Comparison of ENCODE assay signal across 8 mouse cellular contexts in genomic region chr5:137683388-137684293, GRCm38 (mm10). TPM values are rescaled to one million over a fixed set of nuclear protein-coding genes. Genes with fewer than 3 reads are reported as not detected.
DNase-seq lines count a peak whose midpoint lies in the region; ATAC-seq and TF ChIP-seq lines count a peak whose summit lies in the region.

No protein-coding gene starts in this region.

- H3K27ac ChIP-seq in gastrocnemius, adult 2 months, result peak overlapping the region; percentile 81
- peak overlapping the region; percentile 63 for H3K27ac ChIP-seq in macrophage

- H3K36me3 ChIP-seq in G1E (replicated peaks) (peaks cover 36% of the 10 kb centered on the region), macrophage (ENCODE audit: inconsistent target) (no peaks in the 10 kb centered on the region)

- DNase-seq in gastrocnemius, adult 2 months, result no peak
- no peak for DNase-seq in gastrocnemius, postnatal 25 days
- DNase-seq in G1E (ENCODE audit: low spot score), result peak; percentile 53
- peak; percentile 68 for DNase-seq in fat pad, adult 2 months (ENCODE audit: extremely low read depth, low read depth, low spot score)
- DNase-seq in kidney, adult 8-10 months, result peak; percentile 28 to 52
- peak; percentile 55 for DNase-seq in testis, postnatal 10 days (ENCODE audit: low spot score)
- DNase-seq in gastrocnemius, postnatal 36 days, result no peak

- H3K79me2 ChIP-seq in macrophage (ENCODE audit: inconsistent target), result peaks cover 51% of the 10 kb centered on the region

- H3K27me3 ChIP-seq in G1E (ENCODE audit: insufficient read depth, low read length), result no peaks in the 10 kb centered on the region

- TF ChIP-seq CTCF in gastrocnemius, adult 2 months (IDR thresholded peaks at IDR 0.05), result no peak
- no peak for TF ChIP-seq CTCF in G1E (IDR thresholded peaks at IDR 0.05; ENCODE audit: low read depth, low read length)

- intact Hi-C loops in gastrocnemius, adult 2 months (cut with DNase I), result no loop called here
- intact Hi-C loops in gastrocnemius, postnatal 36 days (cut with DNase I), result no loop called here

- 8% methylated on average over 28 of the region's 28 CpGs for WGBS in macrophage (ENCODE audit: missing documents)

- H3K9me3 ChIP-seq in G1E (replicated peaks), result no peaks in the 10 kb centered on the region

- peak overlapping the region; percentile 83 for H3K4me3 ChIP-seq in gastrocnemius, adult 2 months
- H3K4me3 ChIP-seq in G1E (ENCODE audit: low read depth, low read length) (peak overlapping the region; percentile 85), macrophage (ENCODE audit: inconsistent target) (peak overlapping the region; percentile 68)

- H3K4me1 ChIP-seq in G1E (ENCODE audit: insufficient read depth, low read depth, low read length), result peaks cover 63% of the 10 kb centered on the region

- no peak for ATAC-seq in G1E (ENCODE audit: extremely low read depth, insufficient number of reproducible peaks, low FRiP score, poor library complexity, severe bottlenecking)

RNA-seq across cellular contexts. Expression of gene Agfg2, which starts 0.9 kb away (rescaled TPM):
- total RNA-seq in gastrocnemius, adult 2 months (2021), result 10 to 100 TPM in 1 of 2 experiments, 1 to 10 TPM in 1; 3.3 to 10.3 TPM
- 1 to 10 TPM; 3.3 to 4.7 TPM for total RNA-seq in gastrocnemius, postnatal 25 days (2021)
- total RNA-seq in G1E (2014; fragmentation: Nextera tagmentation) (20.2 and 47.1 TPM in 2 replicates), G1E (2017) (25.0 and 26.1 TPM in 2 replicates)
- polyA plus RNA-seq in G1E (2012) (102 and 115 TPM in 2 replicates), macrophage (2018) (12.1 to 28.4 TPM (median 17.8 TPM) in 3 replicates)
- 10 to 100 TPM in 16 of 26 experiments, 1 to 10 TPM in 10; 2.1 to 36.8 (median 14.3) TPM for total RNA-seq in macrophage (2018; cell fraction: chromatin; rRNA removed)
- 10 to 100 TPM in 25 of 26 experiments, 1 to 10 TPM in 1; 10.0 to 23.1 (median 18.9) TPM for total RNA-seq in macrophage (2018; cell fraction: cytosol; rRNA removed)
- 10 to 100 TPM in 17 of 26 experiments, 1 to 10 TPM in 9; 5.9 to 45.8 (median 13.1) TPM for total RNA-seq in macrophage (2018; cell fraction: nucleus; rRNA removed)
- 1 to 10 TPM; 3.8 to 4.6 TPM for total RNA-seq in gastrocnemius, postnatal 36 days (2021)

RNA-seq across cellular contexts. Expression of gene Irs3, which starts 38.1 kb away (rescaled TPM):
- total RNA-seq in gastrocnemius, adult 2 months (2021), result under 1 TPM; 0.26 to 0.78 TPM
- 1 to 10 TPM in 1 of 2 experiments, under 1 TPM in 1; 0.36 to 1.5 TPM for total RNA-seq in gastrocnemius, postnatal 25 days (2021)
- not detected in 2 replicates for total RNA-seq in G1E (2014; fragmentation: Nextera tagmentation)
- 0.11 and 0.12 TPM in 2 replicates for total RNA-seq in G1E (2017)
- not detected in 2 replicates for polyA plus RNA-seq in G1E (2012)
- not detected for total RNA-seq in macrophage (2018; cell fraction: chromatin; rRNA removed)
- total RNA-seq in macrophage (2018; cell fraction: cytosol; rRNA removed), result under 1 TPM in 13 of 26 experiments, not detected in 13; 0.05 to 0.11 (median 0.09) TPM
- total RNA-seq in macrophage (2018; cell fraction: nucleus; rRNA removed), result under 1 TPM in 2 of 26 experiments, not detected in 24; 0.23 to 0.99 TPM
- polyA plus RNA-seq in macrophage (2018), result 0.09 TPM in 1 of 3 replicates, not detected in the others
- under 1 TPM; 0.47 to 0.48 TPM for total RNA-seq in gastrocnemius, postnatal 36 days (2021)

RNA-seq across cellular contexts. Expression of gene Sap25, which starts 42.5 kb away (rescaled TPM):
- 1 to 10 TPM; 1.6 to 4.2 TPM for total RNA-seq in gastrocnemius, adult 2 months (2021)
- total RNA-seq in gastrocnemius, postnatal 25 days (2021), result 1 to 10 TPM; 1.8 to 2.7 TPM
- total RNA-seq in G1E (2014; fragmentation: Nextera tagmentation) (39.2 and 56.5 TPM in 2 replicates), G1E (2017) (7.9 and 10.5 TPM in 2 replicates)
- polyA plus RNA-seq in G1E (2012) (41.8 and 58.3 TPM in 2 replicates), macrophage (2018) (5.2 to 25.3 TPM (median 10.5 TPM) in 3 replicates)
- 100 to 1,000 TPM in 22 of 26 experiments, 10 to 100 TPM in 4; 38.5 to 287 (median 179) TPM for total RNA-seq in macrophage (2018; cell fraction: chromatin; rRNA removed)
- total RNA-seq in macrophage (2018; cell fraction: cytosol; rRNA removed), result 10 to 100 TPM in 4 of 26 experiments, 1 to 10 TPM in 16, under 1 TPM in 6; 0.51 to 14.8 (median 2.5) TPM
- total RNA-seq in macrophage (2018; cell fraction: nucleus; rRNA removed), result 100 to 1,000 TPM in 22 of 26 experiments, 10 to 100 TPM in 4; 72.4 to 325 (median 151) TPM
- 1 to 10 TPM; 2.3 to 2.7 TPM for total RNA-seq in gastrocnemius, postnatal 36 days (2021)

RNA-seq across cellular contexts. Expression of gene Gm20605, which starts 54.7 kb away (rescaled TPM):
- 1 to 10 TPM; 2.9 to 3.3 TPM for total RNA-seq in gastrocnemius, adult 2 months (2021)
- 1 to 10 TPM; 2.9 to 3.9 TPM for total RNA-seq in gastrocnemius, postnatal 25 days (2021)
- total RNA-seq in G1E (2014; fragmentation: Nextera tagmentation), result 27.2 and 44.5 TPM in 2 replicates
- 9.5 and 11.4 TPM in 2 replicates for total RNA-seq in G1E (2017)
- 11.0 and 14.5 TPM in 2 replicates for polyA plus RNA-seq in G1E (2012)
- total RNA-seq in macrophage (2018; cell fraction: chromatin; rRNA removed), result 100 to 1,000 TPM in 18 of 26 experiments, 10 to 100 TPM in 8; 40.1 to 196 (median 131) TPM
- 10 to 100 TPM in 5 of 26 experiments, 1 to 10 TPM in 18, under 1 TPM in 3; 0.65 to 15.9 (median 4.3) TPM for total RNA-seq in macrophage (2018; cell fraction: cytosol; rRNA removed)
- total RNA-seq in macrophage (2018; cell fraction: nucleus; rRNA removed), result 100 to 1,000 TPM in 8 of 26 experiments, 10 to 100 TPM in 18; 27.9 to 148 (median 83.5) TPM
- 4.9 to 17.8 TPM (median 5.5 TPM) in 3 replicates for polyA plus RNA-seq in macrophage (2018)
- total RNA-seq in gastrocnemius, postnatal 36 days (2021), result 1 to 10 TPM; 2.0 to 2.9 TPM

RNA-seq across cellular contexts. Expression of gene Lrch4, which starts 54.7 kb away (rescaled TPM):
- 10 to 100 TPM; 15.6 to 17.1 TPM for total RNA-seq in gastrocnemius, adult 2 months (2021)
- total RNA-seq in gastrocnemius, postnatal 25 days (2021), result 10 to 100 TPM; 13.9 to 15.4 TPM
- total RNA-seq in G1E (2014; fragmentation: Nextera tagmentation) (92.8 and 98.9 TPM in 2 replicates), G1E (2017) (20.6 and 23.3 TPM in 2 replicates)
- polyA plus RNA-seq in G1E (2012) (192 and 269 TPM in 2 replicates), macrophage (2018) (51.6 to 108 TPM (median 60.3 TPM) in 3 replicates)
- 100 to 1,000 TPM; 167 to 732 (median 499) TPM for total RNA-seq in macrophage (2018; cell fraction: chromatin; rRNA removed)
- 100 to 1,000 TPM in 19 of 26 experiments, 10 to 100 TPM in 7; 63.8 to 148 (median 112) TPM for total RNA-seq in macrophage (2018; cell fraction: cytosol; rRNA removed)
- 100 to 1,000 TPM; 111 to 438 (median 231) TPM for total RNA-seq in macrophage (2018; cell fraction: nucleus; rRNA removed)
- 10 to 100 TPM; 13.6 to 13.8 TPM for total RNA-seq in gastrocnemius, postnatal 36 days (2021)

Comparison
In these comparisons a context has a peak if more than half of its experiments do, and no peak if none do; other contexts are left out.
1. DNase-seq: peak in G1E (single experiment), fat pad, adult 2 months (single experiment), kidney, adult 8-10 months (2 of 2) and testis, postnatal 10 days (single experiment); none in gastrocnemius, adult 2 months (single experiment), gastrocnemius, postnatal 25 days (single experiment) and gastrocnemius, postnatal 36 days (0 of 2).
2. Peak in every context shown above with its lines, with median percentiles within 50 percentile points of each other: H3K4me3 ChIP-seq.